Mouse (Mus musculus) heart, postnatal 4 days (tissue): ENCODE data around the gene Add2. TPM values are rescaled to one million over a fixed set of nuclear protein-coding genes. Genes with fewer than 3 reads are reported as not detected.

Experiments used
- DNase-seq: peaks from one replicate; pipeline ENCODE4 v3.0.0; 2021
- total RNA-seq, 2 experiments: library from RNA; stranded (reverse); gene quantifications; 2 replicates each; pipeline ENCODE4 v1.2.3; 2021

Add2 gene
- total RNA-seq, 2 experiments from 2014 or later: 2.3 to 3.3 TPM

- peak; percentile 71 for DNase-seq
These were observed 57.0 kb downstream of the Add2 start for GRCm38 (mm10) chr6:86085518-86085917.

- peak; percentile 68 for DNase-seq
These were observed 58.5 kb downstream of the Add2 start for GRCm38 (mm10) chr6:86086851-86087571.

DNA sequence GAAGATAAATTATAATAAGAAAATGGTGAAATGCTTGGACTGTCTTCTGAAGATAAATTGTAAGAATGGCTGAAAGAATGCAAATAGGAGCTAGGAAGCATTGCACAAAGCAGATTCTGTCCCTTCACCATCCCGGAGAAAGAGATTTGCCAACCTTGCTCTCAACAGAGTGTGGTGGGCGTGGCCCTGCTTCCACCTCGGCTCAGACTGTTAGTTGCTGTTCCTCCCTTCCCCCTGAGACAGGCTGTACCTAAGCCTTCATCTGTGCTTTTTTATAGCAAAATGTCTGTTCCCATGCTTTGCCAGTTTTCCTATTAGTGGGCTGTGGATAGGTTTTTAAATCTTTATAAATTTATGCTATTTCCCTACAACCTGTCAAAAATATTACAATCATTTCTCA lies 59.3 kb downstream of the Add2 start:
- DNase-seq: no peak

DNA sequence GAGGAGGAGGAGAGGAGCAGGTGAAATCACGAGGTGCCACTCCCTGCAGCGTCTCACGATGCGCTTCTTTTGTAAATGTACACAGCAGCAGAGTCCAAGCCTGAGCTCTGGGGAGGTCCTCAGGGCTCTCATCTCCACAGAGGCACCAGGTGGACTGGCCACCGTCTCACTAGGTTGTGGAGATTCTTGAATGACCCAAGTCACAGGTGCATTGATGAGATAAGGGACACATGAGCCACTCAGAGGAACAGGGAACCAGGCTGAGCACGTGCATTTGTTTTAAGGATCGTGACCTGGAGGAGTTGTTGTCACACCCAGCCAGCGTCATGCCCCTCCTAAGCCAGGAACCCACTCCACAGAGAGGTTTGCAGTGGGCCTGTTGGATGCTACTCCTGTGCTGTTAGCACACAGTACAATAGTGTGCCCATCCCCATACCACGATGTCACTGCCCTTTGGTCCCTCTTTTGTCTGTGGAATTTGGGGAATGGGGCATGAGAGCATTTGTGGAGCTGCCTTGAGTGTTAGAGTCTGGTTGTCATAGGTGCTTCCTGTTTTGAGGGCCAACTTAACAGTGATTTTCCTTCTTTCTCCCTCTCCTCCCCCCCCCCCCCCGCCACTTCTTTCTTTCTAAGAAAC lies 65.8 kb downstream of the Add2 start:
- DNase-seq: no peak

DNA sequence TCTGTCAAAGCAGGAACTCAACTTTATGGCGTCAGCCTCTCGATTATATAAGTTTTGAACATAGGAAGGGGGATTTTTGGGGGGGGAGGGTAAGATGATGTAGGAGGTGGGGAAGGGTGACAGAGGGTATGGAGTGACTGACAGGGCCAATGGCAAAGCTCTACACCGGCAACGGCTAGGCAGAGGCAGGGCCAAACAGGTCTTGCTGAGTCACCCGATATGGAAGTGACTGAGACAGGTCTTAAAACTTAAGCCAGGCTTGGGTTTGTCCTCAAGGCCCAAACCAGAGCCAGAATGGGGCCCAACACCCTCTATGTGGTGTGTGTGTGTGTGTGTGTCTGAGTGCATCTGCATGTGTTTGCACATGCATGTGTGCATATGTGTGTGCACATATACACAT lies 67.0 kb downstream of the Add2 start:
- no peak for DNase-seq

DNA sequence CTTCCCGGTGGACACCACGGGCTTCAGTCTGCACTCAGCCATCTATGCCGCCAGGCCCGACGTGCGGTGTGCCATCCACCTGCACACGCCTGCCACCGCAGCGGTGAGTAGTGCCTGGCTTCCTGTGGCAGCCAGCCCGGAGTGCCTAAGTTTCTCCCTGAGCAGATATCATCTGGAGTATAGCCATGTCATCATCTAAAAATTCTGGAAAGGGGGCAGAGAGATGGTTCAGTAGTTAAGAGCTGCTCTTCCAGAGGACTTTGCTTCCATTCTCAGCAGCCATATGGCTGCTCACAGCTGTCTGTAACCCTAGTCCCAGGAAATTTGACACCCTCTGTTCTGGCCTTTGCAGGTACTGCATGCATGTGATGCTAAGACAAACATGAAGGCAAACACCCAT lies 68.3 kb downstream of the Add2 start:
- no peak for DNase-seq

DNA sequence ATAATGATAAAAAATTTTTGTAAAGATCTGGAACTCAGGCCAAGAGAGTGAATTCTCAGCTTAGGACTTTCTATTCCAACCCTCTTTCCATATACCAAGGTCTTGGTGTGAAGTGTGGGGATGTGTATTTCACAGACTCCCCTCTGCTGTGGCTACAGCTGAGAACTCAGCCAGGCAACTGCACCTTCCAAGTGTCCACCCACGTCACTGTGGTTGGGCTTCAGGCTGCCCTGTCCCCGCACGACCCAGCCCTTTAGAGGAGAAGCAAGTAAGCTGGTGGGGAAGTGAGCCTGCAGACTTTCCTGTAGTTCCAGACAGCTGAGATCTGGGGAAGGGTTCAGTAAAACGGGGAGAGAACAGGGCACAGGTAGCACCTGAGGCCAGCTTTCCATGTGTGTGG lies 68.7 kb downstream of the Add2 start:
- DNase-seq: peak; percentile 19

DNA sequence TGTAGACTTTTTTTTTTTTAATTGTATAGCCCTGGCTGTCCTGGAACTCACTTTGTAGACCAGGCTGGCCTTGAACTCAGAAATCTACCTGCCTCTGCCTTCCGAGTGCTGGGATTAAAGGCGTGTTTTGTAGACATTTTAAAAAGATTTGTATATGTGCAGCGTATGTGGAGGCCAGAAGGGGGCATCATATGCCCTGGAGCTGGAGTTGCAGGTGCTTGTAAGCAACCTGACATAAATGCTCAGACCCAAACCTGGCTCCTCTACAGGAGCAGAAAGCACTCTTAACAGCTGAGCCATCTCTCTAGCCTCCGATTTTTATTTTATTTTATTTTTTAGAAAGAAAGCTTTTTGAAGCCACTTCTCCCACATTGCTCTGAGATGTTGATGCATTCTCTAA lies 70.5 kb downstream of the Add2 start:
- DNase-seq: no peak

DNA sequence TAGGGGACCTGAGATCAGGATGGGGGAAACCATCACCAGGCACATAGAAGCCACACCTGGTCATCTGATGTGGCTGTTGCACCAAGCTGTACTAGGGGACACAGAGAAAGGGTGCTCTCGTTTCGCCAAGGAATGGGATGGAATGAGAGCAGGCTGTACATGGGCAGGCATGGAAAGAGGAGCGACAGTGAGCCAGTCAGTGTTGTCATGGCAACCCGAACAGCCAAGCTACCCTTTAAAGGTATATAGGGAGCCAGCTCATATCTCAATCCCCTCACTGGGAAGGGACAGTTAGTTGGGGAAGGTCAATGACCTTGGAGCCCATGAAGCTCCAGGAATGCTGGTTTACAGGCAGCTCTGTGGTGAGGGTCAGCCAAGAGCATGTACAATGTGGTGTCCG lies 73.0 kb downstream of the Add2 start:
- no peak for DNase-seq

- DNase-seq: no peak
These were observed 74.4 kb downstream of the Add2 start for GRCm38 (mm10) chr6:86102874-86103273.

GRCm38 (mm10) chr6:86103614-86104013 lies 75.1 kb downstream of the Add2 start:
- DNase-seq: no peak

DNA sequence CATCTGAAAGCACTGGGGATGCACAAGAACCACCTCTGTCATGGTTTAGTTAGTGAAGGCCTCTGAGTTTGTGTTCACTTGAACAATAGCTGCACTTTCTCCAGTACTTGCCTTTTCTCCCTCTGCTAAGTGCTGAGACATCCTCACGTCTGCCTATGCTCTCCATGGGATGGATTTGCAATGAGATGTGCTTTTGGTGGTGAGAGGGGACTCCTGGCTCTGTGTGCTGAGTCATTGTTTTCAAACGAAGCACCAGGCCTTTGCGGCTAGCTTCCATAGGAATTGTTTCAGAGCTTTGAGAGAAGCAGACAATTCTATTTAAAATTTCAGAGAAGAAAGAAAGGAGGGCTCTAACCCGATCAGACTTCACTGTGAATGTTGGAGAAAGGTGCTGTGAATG lies 76.2 kb downstream of the Add2 start:
- DNase-seq: no peak

GRCm38 (mm10) chr6:86106045-86106444 lies 77.6 kb downstream of the Add2 start:
- no peak for DNase-seq

DNA sequence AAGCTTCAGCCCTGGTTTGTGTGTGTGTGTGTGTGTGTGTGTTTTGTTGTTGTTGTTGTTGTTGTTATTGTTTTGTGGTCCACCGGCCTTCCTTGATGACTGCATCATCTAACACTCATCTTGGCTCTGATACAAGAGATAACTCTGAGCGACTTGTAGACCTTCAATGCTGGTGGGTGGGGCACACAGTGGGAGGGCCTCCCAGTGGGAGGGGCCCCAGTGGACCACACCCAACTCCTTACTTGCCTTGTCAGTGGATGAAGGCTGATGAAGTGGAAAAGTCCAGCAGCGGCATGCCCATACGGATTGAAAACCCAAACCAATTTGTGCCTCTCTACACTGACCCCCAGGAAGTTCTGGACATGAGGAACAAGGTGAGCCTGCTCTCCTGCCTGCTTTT lies 78.6 kb downstream of the Add2 start:
- DNase-seq: no peak

DNA sequence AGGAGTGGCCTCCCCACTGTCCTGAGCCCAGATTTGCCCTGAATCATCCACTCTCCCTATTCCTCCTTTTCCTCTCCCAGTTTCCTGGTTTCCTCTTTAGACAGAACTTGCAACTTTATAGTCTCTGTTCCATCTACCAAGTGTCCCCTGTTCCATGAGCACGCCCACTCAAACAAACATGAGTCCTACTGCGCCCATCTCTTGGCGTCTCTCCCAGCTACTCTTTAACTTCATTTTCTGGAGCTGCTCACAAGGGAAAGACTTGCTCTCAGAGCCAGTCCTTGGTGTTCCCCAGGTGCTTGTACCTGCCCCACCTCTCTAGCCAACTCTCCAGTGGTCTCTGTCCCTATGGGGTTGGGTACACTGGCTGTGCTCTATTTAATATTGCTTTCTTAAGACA lies 87.4 kb downstream of the Add2 start:
- DNase-seq: no peak

GRCm38 (mm10) chr6:86123057-86123456 lies 94.6 kb downstream of the Add2 start:
- DNase-seq: no peak

DNA sequence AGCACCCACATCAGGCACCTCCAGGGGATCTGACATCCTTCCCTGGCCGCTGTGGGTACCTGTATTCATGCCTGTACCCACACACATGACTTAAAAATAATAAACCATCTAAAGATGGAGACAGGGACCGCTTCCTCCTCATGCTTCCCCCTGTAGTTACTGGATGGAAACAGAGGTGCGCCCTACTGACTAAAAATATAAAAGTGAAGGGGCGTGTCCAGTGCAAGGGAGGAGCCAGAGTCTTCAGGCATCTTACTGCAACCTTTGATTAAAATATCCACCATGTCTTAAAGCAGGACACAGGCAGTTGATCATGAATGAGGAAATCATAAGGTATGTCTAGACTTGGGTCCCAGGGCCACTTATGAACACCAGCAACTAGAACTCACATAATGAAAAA lies 97.3 kb downstream of the Add2 start:
- no peak for DNase-seq

GRCm38 (mm10) chr6:86126953-86127581 lies 98.6 kb downstream of the Add2 start:
- DNase-seq: peak; percentile 73

DNA sequence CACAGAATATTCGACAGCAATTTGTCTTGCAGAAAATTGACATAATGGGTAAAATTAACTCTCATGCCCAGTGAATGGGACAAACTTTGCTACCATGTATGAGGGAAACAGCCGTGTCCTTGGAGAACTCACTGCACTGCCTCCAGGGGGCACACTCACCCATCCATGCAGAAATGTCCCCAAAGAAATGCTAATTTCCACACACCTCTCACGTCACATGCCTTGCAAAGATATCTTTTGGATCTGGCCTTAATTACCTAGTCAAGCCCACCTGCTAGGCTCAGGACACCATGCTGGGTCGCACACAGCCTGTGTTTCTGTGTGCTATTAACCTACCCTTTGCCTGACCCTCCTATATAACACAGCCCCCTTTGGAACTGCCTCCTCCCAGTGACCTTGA lies 100.0 kb downstream of the Add2 start:
- DNase-seq: no peak

DNA sequence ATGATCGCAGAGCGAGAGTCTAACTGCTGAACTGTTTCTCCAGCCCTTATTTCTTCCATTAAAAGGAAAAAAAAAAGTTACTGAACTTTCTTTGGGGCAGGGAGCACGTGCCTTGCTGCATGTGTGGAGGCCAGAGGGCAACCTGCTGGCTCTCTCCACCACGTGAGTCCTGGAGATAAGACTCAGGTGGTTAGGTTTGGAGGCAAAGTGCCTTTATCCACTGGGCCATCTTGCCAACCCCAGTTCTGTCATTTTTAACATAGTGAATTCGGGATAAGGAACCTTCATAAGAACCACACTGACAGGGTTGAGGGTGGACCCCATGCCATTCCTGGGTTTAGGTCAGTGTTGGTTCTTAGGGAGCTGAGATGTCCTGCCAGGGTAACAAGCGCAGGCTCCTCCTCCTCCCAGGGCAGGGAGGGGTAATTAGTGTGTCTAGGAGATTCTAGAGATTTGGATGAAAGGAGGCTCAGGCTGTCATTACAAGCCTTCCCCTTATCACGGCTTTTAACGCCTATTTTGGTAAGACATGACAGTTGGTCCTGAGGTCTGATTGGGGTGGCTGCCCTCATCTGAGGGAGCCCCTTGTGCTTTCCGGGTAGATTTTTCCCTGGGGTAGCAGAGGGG lies 101.5 kb downstream of the Add2 start:
- no peak for DNase-seq

DNA sequence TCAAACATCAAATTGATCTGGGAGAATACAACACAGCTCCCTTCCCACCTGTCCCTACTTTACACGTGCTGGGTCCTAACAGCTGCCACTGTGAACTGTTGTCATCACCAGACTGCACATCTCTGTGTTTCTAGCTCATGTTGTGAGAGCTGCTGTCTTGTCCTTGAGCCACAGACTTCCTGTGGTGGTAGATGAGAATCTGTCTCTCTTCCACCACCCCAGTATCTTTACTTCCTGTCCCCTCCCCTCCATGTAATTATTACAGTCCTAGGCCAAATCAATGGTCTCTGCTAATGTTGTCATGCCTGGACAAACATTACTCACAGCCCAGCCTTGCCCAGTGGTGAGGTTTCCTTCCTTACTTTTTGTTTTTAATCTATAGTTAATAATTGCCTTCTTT lies 105.4 kb downstream of the Add2 start:
- no peak for DNase-seq

DNA sequence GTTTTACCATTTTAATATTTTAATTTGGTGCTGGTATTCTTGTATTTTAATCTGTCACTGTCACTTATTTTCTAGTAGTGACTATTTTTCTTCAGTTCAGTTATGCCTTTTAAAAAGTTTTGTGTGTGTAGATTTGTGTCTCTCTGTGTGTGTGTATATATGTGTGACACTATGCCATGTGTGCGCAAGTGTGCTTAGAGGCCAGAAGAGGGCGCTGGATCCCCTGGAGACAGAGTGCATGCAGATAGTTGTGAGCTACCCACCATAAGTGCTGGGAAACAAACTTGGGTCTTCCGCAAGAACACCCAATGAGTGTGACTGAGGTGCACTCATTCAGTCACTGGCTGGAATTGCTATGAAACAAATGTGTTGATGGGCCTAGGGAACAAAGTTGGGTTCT lies 107.7 kb downstream of the Add2 start:
- DNase-seq: no peak

DNA sequence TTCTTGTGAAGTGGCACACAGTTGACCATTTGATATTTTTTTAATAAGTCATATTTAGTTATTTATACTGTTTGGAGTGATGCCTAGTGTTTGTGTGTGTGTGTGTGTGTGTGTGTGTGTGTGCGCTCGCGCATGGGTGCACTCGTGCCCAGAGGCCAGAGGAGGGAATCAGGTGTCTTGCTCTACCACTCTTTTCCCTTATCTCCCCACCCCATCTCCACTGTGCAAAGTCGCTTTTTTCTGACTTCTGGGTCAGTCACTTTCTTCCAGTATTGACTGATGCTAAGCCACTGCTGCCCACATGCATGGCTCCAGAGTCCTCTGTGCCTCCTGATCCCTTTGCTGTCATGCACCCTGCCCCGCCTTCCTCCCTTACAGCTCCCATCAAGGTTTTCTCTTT lies 112.8 kb downstream of the Add2 start:
- DNase-seq: no peak

DNA sequence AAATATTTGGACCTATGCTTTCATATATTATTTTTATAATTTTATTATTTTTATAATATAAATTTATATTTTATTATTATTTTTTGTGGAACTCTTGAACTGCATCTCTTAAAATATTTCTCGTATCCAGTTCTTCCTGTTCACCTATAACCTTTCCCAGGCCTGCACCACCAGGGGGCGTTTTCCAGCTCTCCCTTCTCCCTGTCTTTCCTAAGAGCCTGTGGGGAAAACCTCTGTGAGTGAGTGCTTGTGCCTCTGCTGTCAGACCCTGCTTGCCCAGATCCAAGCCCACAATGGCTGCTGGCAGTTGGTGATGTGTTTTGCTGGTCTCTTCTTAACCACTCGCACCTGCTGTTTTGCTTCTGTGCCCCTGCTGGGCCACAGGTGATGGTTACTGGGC lies 113.3 kb downstream of the Add2 start:
- DNase-seq: peak; percentile 85
